Mouse (Mus musculus) heart, adult 9 months (tissue): ENCODE results near the gene Timm8b.

Source experiments
- DNase-seq, 2 experiments: peaks; one replicate each; pipeline ENCODE4 v3.0.0; 2022; ENCODE audit warnings: low spot score in 2 of 2

Gene Timm8b

GRCm38 (mm10) chr9:50603189-50603997 is at the start of gene Timm8b, which contains the start of gene Sdhd:
Gene Timm8b (plus strand): TSS chr9:50603910.
Gene Sdhd (minus strand): TSS chr9:50603812.
- DNase-seq, result peak; percentile 92 to 95

GRCm38 (mm10) chr9:50554241-50555093 is 49.2 kb upstream of the Timm8b start, which contains the start of gene Il18:
Gene Il18 (plus strand): TSS chr9:50554827.
- DNase-seq, result peak; percentile 32 to 45

- no peak for DNase-seq
Measured at GRCm38 (mm10) chr9:50555094-50555446, 48.6 kb upstream of the Timm8b start, which contains the start of gene Bco2. Gene Bco2 (minus strand): TSS chr9:50555181.

GRCm38 (mm10) chr9:50561145-50561917 is 42.4 kb upstream of the Timm8b start, which contains the start of gene Tex12:
Gene Tex12 (minus strand): TSS chr9:50561325.
- no peak for DNase-seq

- no peak for DNase-seq
Measured at GRCm38 (mm10) chr9:50561918-50562360, 41.8 kb upstream of the Timm8b start.

GRCm38 (mm10) chr9:50565173-50565572 is 38.5 kb upstream of the Timm8b start:
- peak in 1 of 2 experiments; percentile 16 for DNase-seq

- no peak for DNase-seq
Measured at GRCm38 (mm10) chr9:50565940-50566339, 37.8 kb upstream of the Timm8b start.

- DNase-seq, result no peak
Measured at GRCm38 (mm10) chr9:50567372-50567771, 36.3 kb upstream of the Timm8b start.

- no peak for DNase-seq
Measured at GRCm38 (mm10) chr9:50567881-50568280, 35.8 kb upstream of the Timm8b start.

GRCm38 (mm10) chr9:50569599-50570525 is 33.8 kb upstream of the Timm8b start:
- DNase-seq, result no peak

GRCm38 (mm10) chr9:50580370-50580769 is 23.3 kb upstream of the Timm8b start:
- DNase-seq, result no peak

GRCm38 (mm10) chr9:50585145-50585818 is 18.4 kb upstream of the Timm8b start:
- DNase-seq, result no peak

GRCm38 (mm10) chr9:50586955-50587354 is 16.8 kb upstream of the Timm8b start:
- no peak for DNase-seq

- no peak for DNase-seq
Measured at GRCm38 (mm10) chr9:50590856-50591518, 12.7 kb upstream of the Timm8b start.

GRCm38 (mm10) chr9:50592955-50593354 is 10.8 kb upstream of the Timm8b start:
- no peak for DNase-seq

- no peak for DNase-seq
Measured at GRCm38 (mm10) chr9:50593544-50593943, 10.2 kb upstream of the Timm8b start.

GRCm38 (mm10) chr9:50594794-50595417 is 8.8 kb upstream of the Timm8b start:
- DNase-seq, result no peak

GRCm38 (mm10) chr9:50596973-50597372 is 6.7 kb upstream of the Timm8b start:
- DNase-seq, result no peak

- no peak for DNase-seq
Measured at GRCm38 (mm10) chr9:50601536-50601935, 2.2 kb upstream of the Timm8b start.
